Mouse (Mus musculus) erythroblast, embryonic 14.5 days (primary cell): Measurements from ENCODE around the gene Sgk1. TPM values are rescaled to one million over a fixed set of nuclear protein-coding genes. Genes with fewer than 3 reads are reported as not detected.

Source experiments
- H3K27me3 ChIP-seq: 2 replicates; pipeline ENCODE4 v1.6.1; 2012; ENCODE audit warnings: inconsistent platforms; ENCODE audit not compliant: control insufficient read depth
- H3K36me3 ChIP-seq: 2 replicates; pipeline ENCODE4 v1.6.1; 2012; ENCODE audit warnings: mild to moderate bottlenecking, inconsistent platforms; ENCODE audit not compliant: control insufficient read depth
- H3K4me1 ChIP-seq: 2 replicates; pipeline ENCODE4 v1.6.1; 2012; ENCODE audit warnings: inconsistent platforms; ENCODE audit not compliant: control insufficient read depth
- H3K4me3 ChIP-seq: replicated peaks from 2 replicates; pipeline ENCODE3; 2012; ENCODE audit warnings: moderate library complexity, mild to moderate bottlenecking, inconsistent platforms
- H3K9me3 ChIP-seq: 2 replicates; pipeline ENCODE4 v1.6.1; 2012; ENCODE audit warnings: low read length, inconsistent platforms, mixed read lengths; ENCODE audit not compliant: control insufficient read depth
- GATA1 ChIP-seq: IDR thresholded peaks from 2 replicates; pipeline ENCODE4 v1.6.1; 2012; ENCODE audit warnings: low read length, inconsistent platforms, mixed read lengths
- TAL1 ChIP-seq: IDR thresholded peaks from 3 replicates; pipeline ENCODE4 v1.6.1; 2012; ENCODE audit warnings: low read length, inconsistent platforms, mixed read lengths
- polyA plus RNA-seq: library from polyadenylated mRNA; stranded (reverse); fragments of >175 nt; gene quantifications from 2 replicates; pipeline ENCODE4 v1.2.3, GENCODE M21; 2012

Gene Sgk1
- polyA plus RNA-seq, 1 experiment: 0.03 TPM

DNA sequence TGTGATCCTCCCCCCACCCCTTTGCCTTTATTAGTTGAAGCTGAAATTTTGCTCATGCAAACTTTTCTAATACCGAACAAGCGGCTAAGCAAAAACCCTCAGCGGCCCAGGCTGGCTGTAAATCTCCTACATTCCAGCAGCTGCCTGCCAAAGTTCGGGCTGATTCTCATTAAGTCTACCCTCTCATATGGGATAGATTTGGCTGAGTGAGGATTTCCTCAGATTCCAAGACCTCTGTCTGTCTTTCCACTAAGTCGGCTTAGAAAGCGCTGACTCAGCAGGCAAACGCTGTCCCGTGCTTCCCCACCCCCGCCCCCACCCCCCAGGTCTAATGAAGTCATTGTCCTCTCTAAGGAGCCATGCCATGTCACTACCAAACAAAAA is 55.2 kb downstream of the Sgk1 start:
- Histone ChIP-seq H3K9me3 (no peaks in the 10 kb centered on the region), H3K36me3 (no peaks in the 10 kb centered on the region), H3K4me3 (no peak overlapping the region), H3K27me3 (no peaks in the 10 kb centered on the region), H3K4me1 (no peaks in the 10 kb centered on the region)
- TF ChIP-seq GATA1 (no peak), TAL1 (no peak)

DNA sequence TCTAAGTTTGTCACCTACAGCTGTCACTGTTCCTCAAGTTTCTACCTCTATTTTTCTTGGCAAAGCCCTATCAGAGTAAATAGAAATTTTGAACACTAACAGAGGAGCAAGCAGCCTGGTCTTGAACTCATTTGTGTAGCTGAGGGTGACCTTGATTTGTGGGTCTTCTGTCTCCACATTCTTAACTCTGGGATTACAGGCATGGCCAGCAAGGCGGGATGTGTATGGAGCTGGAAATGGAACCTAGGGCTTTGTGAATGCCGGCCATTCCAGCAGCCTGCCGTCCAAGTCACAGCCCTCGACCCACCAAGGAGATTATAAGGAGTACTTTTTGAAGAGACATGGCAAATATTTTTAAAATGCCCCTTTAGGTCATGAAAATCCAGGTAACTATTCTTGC is 56.2 kb downstream of the Sgk1 start:
- Histone ChIP-seq H3K27me3 (no peaks in the 10 kb centered on the region), H3K4me3 (no peak overlapping the region), H3K9me3 (no peaks in the 10 kb centered on the region), H3K36me3 (no peaks in the 10 kb centered on the region), H3K4me1 (no peaks in the 10 kb centered on the region)
- no peak for TF ChIP-seq TAL1
- TF ChIP-seq GATA1: no peak

DNA sequence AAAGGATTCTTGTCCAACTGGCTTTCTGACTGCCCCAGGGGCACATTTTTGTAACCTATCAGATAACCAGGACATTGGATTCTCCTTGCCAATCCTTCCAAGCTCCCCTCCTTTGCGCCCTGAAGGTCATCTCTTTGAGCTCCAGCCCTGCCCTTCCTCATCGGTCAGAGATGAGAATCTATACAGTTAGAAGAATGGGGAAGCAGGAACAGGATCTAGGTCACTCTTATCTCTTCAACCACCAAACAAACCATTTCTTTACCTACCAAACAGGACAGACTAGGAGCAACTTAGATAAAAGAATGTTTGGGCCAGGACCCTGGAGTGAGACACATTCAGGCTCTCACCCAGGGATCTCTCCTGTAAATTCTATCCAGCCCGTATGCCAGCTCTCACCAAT is 59.3 kb downstream of the Sgk1 start:
- H3K4me3 ChIP-seq: no peak overlapping the region
- no peaks in the 10 kb centered on the region for H3K27me3 ChIP-seq
- TF ChIP-seq GATA1 (no peak), TAL1 (no peak)
- H3K4me1 ChIP-seq: no peaks in the 10 kb centered on the region
- no peaks in the 10 kb centered on the region for H3K9me3 ChIP-seq
- no peaks in the 10 kb centered on the region for H3K36me3 ChIP-seq

DNA sequence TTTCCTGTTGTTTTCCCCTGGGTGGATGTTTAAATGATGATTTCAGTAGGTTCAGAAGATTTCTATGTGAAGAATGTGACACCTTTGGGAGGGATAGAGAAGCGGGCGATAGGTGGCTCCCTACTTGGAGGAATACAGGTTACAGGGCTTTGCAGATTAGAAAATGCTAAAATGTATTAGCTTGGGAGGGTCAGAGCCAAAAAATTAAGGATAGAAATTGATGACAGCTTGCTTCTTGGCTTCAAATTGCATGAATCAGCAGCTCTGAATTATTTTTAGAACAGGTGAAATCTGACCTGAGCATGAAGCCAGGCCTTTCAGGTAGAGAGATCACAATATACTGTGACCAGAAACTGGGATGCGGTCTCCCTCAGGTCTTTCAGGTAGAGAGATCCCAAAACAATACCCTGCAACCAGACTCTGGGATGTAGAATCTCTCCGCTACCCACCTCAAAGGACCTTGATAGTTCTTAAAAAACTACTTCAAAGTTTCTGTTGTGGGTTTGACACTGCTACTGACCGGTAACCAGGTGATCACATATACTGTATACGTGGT is 61.2 kb downstream of the Sgk1 start:
- TF ChIP-seq GATA1 (no peak), TAL1 (no peak)
- H3K36me3 ChIP-seq: no peaks in the 10 kb centered on the region
- no peaks in the 10 kb centered on the region for H3K27me3 ChIP-seq
- H3K4me1 ChIP-seq: no peaks in the 10 kb centered on the region
- no peaks in the 10 kb centered on the region for H3K9me3 ChIP-seq
- H3K4me3 ChIP-seq: no peak overlapping the region

DNA sequence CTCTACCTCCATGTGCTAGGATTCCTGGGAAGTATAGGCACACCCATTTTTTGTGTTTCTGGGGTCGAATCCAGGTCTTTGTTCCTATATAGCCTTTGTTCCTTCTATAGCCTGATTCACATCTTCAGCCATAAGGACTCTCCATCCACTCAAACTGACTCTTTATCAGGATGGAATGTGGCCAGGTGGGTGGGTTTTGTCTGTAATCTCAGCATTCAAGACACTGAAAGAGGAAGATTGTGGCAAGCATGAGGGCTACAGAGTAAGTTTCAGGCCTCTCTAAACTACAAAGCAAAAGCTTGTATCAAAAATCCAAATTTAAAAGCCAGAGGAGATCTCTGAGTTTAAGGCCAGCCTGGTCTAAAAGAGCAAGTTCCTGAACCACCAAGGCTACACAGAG is 63.2 kb downstream of the Sgk1 start:
- TF ChIP-seq TAL1 (no peak), GATA1 (no peak)
- Histone ChIP-seq H3K36me3 (no peaks in the 10 kb centered on the region), H3K4me3 (no peak overlapping the region), H3K27me3 (no peaks in the 10 kb centered on the region), H3K9me3 (no peaks in the 10 kb centered on the region), H3K4me1 (no peaks in the 10 kb centered on the region)

DNA sequence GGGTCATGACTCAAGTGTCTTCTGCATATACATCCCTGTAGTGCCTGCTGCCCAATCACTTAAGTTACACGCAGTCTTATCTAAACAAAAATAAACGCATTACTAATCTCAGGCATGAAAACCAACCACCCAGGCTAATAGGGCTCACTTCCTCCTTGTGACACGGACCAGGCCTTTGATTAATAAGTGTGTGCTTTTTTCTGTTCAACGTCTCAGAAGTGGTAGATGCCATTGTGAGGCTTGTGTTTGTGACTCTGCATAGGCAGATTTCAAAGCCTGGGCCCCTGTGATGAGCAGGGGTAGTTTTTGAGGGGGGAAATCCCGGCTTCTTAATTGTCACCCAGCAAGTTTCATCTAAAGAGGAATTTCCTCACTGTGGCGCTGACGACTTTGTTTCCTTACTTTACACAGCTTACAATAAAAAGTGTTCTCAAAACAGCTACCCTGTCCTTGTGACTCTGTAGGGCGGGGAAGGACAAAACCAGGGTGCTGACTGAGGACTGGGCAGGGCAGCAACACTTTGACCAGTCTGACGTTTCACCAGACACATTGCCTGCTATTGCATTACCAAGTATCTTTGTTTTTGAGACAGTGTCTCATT is 64.9 kb downstream of the Sgk1 start:
- H3K36me3 ChIP-seq: no peaks in the 10 kb centered on the region
- no peak for TF ChIP-seq TAL1
- no peak for TF ChIP-seq GATA1
- H3K27me3 ChIP-seq: no peaks in the 10 kb centered on the region
- no peaks in the 10 kb centered on the region for H3K9me3 ChIP-seq
- no peak overlapping the region for H3K4me3 ChIP-seq
- H3K4me1 ChIP-seq: no peaks in the 10 kb centered on the region

DNA sequence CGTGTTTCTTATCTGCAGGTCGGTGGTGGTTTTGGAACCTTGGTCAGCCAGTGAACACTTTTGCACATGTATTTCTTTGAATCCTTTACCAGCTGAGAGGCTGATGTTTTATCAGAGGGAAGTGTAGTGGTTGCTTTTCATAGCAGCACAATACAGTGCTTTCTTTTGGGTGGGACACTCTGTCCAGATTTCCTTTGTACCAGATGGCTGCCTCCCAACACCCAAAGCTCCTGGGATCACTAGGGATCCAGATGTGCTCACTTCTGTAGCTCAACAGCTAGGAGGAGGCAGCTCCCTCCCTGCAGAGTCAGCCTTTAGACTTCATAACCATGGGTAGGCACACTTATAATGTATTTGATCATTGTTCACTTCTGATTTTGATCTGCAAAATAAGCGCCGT is 70.5 kb downstream of the Sgk1 start:
- TF ChIP-seq TAL1 (no peak), GATA1 (no peak)
- Histone ChIP-seq H3K9me3 (no peaks in the 10 kb centered on the region), H3K4me1 (no peaks in the 10 kb centered on the region), H3K4me3 (no peak overlapping the region), H3K36me3 (no peaks in the 10 kb centered on the region), H3K27me3 (no peaks in the 10 kb centered on the region)

DNA sequence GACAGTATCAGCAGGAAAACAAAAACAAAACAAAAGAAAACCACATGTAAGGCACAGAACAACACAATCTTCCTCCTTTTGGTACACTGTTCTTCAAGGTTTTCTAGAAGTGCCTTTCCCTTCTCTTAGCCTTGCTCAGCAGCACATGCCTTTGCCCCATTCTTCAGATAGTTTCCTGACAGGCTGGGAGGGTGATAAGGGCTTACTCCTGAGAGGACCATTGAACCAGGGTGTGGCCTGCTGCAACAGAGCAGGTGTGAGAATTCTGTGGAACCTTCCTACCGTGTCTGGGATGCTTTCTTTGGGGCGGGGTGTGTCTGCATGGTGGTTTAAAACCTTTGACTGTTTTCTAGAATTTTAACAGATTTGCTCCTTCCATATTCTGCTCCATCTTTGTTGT is 79.1 kb downstream of the Sgk1 start:
- Histone ChIP-seq H3K27me3 (no peaks in the 10 kb centered on the region), H3K4me1 (no peaks in the 10 kb centered on the region), H3K9me3 (no peaks in the 10 kb centered on the region), H3K4me3 (no peak overlapping the region), H3K36me3 (no peaks in the 10 kb centered on the region)
- no peak for TF ChIP-seq GATA1
- no peak for TF ChIP-seq TAL1

DNA sequence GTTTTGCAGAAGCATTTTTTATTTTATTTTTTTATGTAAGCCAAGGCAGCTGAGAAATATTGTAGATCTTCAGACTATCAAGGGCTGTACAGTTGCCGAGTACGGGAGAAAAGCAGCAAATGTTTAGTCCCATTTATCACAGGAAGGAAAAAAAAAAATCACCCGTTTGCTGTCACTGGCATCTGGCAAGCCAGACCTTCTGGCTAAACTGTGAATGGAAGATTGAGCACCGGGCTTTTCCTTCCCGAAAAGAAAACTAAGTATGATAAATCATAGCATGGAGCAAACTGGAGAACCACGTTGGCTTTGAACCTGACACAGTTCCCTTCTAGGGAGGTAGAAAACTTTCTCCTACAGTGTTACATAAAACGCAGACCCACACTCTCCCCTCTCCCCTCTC is 81.0 kb downstream of the Sgk1 start:
- no peaks in the 10 kb centered on the region for H3K9me3 ChIP-seq
- no peak for TF ChIP-seq TAL1
- TF ChIP-seq GATA1: no peak
- H3K27me3 ChIP-seq: no peaks in the 10 kb centered on the region
- no peaks in the 10 kb centered on the region for H3K36me3 ChIP-seq
- no peak overlapping the region for H3K4me3 ChIP-seq
- no peaks in the 10 kb centered on the region for H3K4me1 ChIP-seq

DNA sequence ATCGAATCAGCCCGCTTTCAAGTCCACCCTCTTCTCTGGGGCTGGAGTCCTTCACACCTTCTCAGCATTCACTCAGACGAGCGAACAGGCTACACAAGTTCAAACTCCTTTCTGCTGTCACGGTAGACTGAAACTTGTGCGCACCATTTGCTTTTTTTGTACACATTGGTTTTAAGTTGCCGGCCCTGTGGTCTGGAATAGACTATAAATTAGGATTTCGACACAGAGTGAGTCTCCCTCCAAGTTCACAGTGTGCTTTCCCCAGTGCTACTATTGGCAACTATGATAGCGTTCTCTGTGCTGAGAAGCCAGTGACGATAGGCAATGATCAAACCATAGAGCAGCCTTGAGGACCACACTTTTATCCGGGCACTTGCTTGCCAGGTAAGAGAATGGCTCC is 91.7 kb downstream of the Sgk1 start:
- Histone ChIP-seq H3K9me3 (no peaks in the 10 kb centered on the region), H3K4me1 (no peaks in the 10 kb centered on the region), H3K4me3 (no peak overlapping the region), H3K27me3 (no peaks in the 10 kb centered on the region), H3K36me3 (no peaks in the 10 kb centered on the region)
- TF ChIP-seq GATA1 (no peak), TAL1 (no peak)
